Mouse (Mus musculus) olfactory bulb, adult 2 months (tissue): ENCODE results near the gene Rab25.

Experiments
- CTCF ChIP-seq: fragments of 200-500 bp; IDR thresholded peaks from 2 replicates; pipeline ENCODE4 v1.5.1; 2012; ENCODE audit warnings: low read depth, mild to moderate bottlenecking, low read length, moderate library complexity; ENCODE audit not compliant: insufficient read depth
- POLR2A ChIP-seq: fragments of 200-500 bp; IDR thresholded peaks from 2 replicates; pipeline ENCODE4 v1.6.1; 2012; ENCODE audit warnings: mild to moderate bottlenecking, low read depth, low read length, moderate library complexity; ENCODE audit not compliant: insufficient read depth

- TF ChIP-seq POLR2A: no peak
- no peak for TF ChIP-seq CTCF
Measured at GRCm38 (mm10) chr3:88499580-88499979, 48.5 kb downstream of the Rab25 start.
